Mouse (Mus musculus) MN1 (cell line): Measurements from ENCODE around the gene Ptchd4.

Experiments used
- DNase-seq: peaks from one replicate; pipeline ENCODE4 v3.0.0-alpha.2; 2016; ENCODE audit warnings: low spot score

Gene Ptchd4

GRCm38 (mm10) chr17:42427961-42428360, 112.2 kb downstream of the Ptchd4 start:
- DNase-seq = no peak

- DNase-seq = no peak
Observed at GRCm38 (mm10) chr17:42430380-42430779, 114.6 kb downstream of the Ptchd4 start.

- DNase-seq = no peak
Observed at GRCm38 (mm10) chr17:42452235-42452634, 136.5 kb downstream of the Ptchd4 start.

DNA sequence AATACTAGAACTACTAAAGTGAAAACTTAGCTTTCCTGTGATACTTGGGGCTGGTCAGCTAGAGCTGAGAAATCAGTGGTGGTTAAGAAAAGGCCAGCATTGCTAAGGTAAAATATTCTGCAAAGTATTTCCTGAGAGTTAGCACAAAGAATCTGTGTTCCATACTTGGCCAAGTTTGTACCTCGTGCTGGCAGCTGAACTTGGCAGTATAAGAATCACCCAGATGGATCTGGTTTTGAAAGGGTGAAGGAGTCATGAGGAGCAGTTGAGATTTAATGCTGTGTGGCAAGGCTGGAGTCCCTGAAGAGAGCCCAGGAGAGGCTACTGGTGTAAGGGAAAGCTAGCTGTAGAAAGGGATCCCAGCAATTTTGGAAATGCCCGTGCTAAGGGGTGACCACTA, 140.7 kb downstream of the Ptchd4 start:
- no peak for DNase-seq

GRCm38 (mm10) chr17:42462726-42463125, 147.0 kb downstream of the Ptchd4 start:
- DNase-seq = no peak

DNA sequence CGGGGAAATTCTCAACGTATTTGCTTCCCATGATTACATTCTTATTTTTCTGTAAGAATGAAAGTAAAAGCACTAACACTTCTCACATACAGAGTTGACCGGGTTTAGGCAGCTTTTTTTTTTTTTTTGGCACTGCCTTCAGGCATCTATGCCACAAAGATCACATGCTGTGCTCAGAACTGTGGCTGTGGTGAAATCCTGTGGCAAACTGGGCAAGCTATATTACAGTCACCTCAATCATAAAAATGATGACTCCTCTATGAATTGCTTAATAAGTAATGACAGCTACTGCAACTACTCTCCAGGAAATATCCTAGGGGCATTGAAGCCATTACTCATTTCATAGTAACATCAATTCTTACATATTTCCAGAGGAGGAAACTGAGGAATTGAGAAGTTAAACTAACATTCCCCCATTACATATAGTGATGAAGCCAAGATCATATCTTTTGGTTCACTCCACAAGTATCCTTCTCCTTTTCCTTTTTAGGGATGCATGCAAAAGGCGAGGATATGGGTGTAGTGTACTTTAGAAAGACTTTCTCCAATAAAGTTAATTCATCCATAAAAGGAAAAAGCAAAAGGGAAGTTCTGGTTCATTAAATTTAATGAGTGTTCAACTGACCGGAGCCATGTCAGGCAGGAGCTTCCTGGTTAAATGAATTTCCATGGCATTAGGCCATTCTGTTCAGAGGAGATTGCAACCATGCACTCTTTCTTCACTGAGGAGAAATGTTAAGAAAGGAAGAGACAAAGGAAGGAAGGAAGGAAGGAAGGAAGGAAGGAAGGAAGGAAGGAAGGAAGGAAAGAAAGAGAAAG, 164.6 kb downstream of the Ptchd4 start:
- DNase-seq = no peak

GRCm38 (mm10) chr17:42509356-42510262, 193.9 kb downstream of the Ptchd4 start:
- DNase-seq = no peak

- DNase-seq = no peak
Observed at GRCm38 (mm10) chr17:42530147-42530546, 214.4 kb downstream of the Ptchd4 start.

DNA sequence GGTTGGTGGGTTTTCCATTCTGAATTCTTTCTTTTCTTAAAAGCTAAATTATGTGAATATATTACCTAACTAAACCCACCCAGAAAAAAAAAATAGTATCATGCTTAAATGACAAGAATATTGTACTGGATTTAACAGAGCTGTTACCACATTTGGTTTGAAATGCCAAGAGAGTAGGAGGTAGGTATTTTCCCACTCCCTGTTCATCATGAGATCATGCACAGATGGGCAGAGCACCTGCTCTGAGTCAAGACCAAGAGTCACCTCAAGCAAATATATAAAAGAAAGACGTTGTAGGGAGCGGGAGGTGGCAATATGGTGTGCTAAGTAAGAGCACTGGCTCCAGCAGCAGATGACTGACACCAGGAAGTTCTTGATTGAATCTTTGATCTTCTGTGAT, 233.8 kb downstream of the Ptchd4 start:
- no peak for DNase-seq
